In genomic region chr4:43398829-43399331, GRCm38 (mm10) we compare ENCODE assay signal across 8 mouse cellular contexts. TPM values are rescaled to one million over a fixed set of nuclear protein-coding genes. Genes with fewer than 3 reads are reported as not detected.
A peak's percentile ranks its signal among the peaks of the same experiment; 100 is the strongest.
DNase-seq lines count a peak whose midpoint lies in the region; ATAC-seq and TF ChIP-seq lines count a peak whose summit lies in the region.

No protein-coding gene starts in this region.

- H3K4me2 ChIP-seq in liver, postnatal 0 days (ENCODE audit: low read depth, low read length), result 0 out of 2 replicates have a peak overlapping the region, but pooled peaks have one; percentile 9
- H3K4me2 ChIP-seq in embryonic facial prominence, embryonic 11.5 days (ENCODE audit: low read depth, low read length), result no peak overlapping the region
- peak overlapping the region; percentile 60 for H3K4me2 ChIP-seq in heart, embryonic 12.5 days
- peak overlapping the region; percentile 19; the same call in 1 of the 2 replicates for H3K4me2 ChIP-seq in midbrain, embryonic 16.5 days (ENCODE audit: low read length)

- no peak overlapping the region for H3K4me3 ChIP-seq in liver, postnatal 0 days (ENCODE audit: low read depth, low read length)
- H3K4me3 ChIP-seq in embryonic facial prominence, embryonic 11.5 days (ENCODE audit: low read depth, low read length), result no peak overlapping the region
- peak overlapping the region; percentile 11; the same call in 1 of the 2 replicates for H3K4me3 ChIP-seq in heart, embryonic 12.5 days
- no peak overlapping the region for H3K4me3 ChIP-seq in midbrain, embryonic 16.5 days (ENCODE audit: low read depth, low read length)

- peak; percentile 34 for DNase-seq in liver, postnatal 0 days
- DNase-seq in liver, result no peak
- DNase-seq in embryonic facial prominence, embryonic 11.5 days (ENCODE audit: low spot score), result peak; percentile 17
- peak; percentile 65 for DNase-seq in kidney, postnatal 14 days
- no peak for DNase-seq in spleen, adult 18-20 months

- peaks cover 27% of the 10 kb centered on the region for H3K4me1 ChIP-seq in liver, postnatal 0 days (ENCODE audit: insufficient read depth)
- peaks cover 11% of the 10 kb centered on the region; the same call in 1 of the 2 replicates for H3K4me1 ChIP-seq in embryonic facial prominence, embryonic 11.5 days (ENCODE audit: control insufficient read depth, insufficient read depth, low read length)
- H3K4me1 ChIP-seq in heart, embryonic 12.5 days (replicated peaks), result peaks cover 65% of the 10 kb centered on the region
- H3K4me1 ChIP-seq in midbrain, embryonic 16.5 days (ENCODE audit: control insufficient read depth, insufficient read depth, low read length), result peaks cover 16% of the 10 kb centered on the region

- 53% methylated on average over 17 of the region's 17 CpGs for WGBS in liver, postnatal 0 days (ENCODE audit: insufficient replicate concordance)
- 45% methylated on average over 17 of the region's 17 CpGs for WGBS in embryonic facial prominence, embryonic 11.5 days
- 16% methylated on average over 17 of the region's 17 CpGs for WGBS in heart, embryonic 12.5 days
- WGBS in midbrain, embryonic 16.5 days, result 53% methylated on average over 17 of the region's 17 CpGs

- no peak for ATAC-seq in liver, postnatal 0 days
- ATAC-seq in embryonic facial prominence, embryonic 11.5 days (replicated peaks; ENCODE audit: insufficient number of reproducible peaks, low FRiP score, low TSS enrichment, low read depth), result no peak; the same call in 1 of the 2 replicates
- ATAC-seq in heart, embryonic 12.5 days (ENCODE audit: insufficient number of reproducible peaks, low FRiP score), result no peak
- no peak for ATAC-seq in midbrain, embryonic 16.5 days
- ATAC-seq in megakaryocyte-erythroid progenitor cell, adult 5-6 weeks (replicated peaks; ENCODE audit: low FRiP score, low TSS enrichment, poor library complexity, severe bottlenecking), result no peak

- H3K9me3 ChIP-seq in liver, postnatal 0 days (ENCODE audit: low read length), result no peaks in the 10 kb centered on the region
- no peaks in the 10 kb centered on the region for H3K9me3 ChIP-seq in embryonic facial prominence, embryonic 11.5 days (replicated peaks; ENCODE audit: control insufficient read depth, low read length)
- no peaks in the 10 kb centered on the region for H3K9me3 ChIP-seq in heart, embryonic 12.5 days (replicated peaks)
- no peaks in the 10 kb centered on the region for H3K9me3 ChIP-seq in midbrain, embryonic 16.5 days (replicated peaks; ENCODE audit: control insufficient read depth, low read length, poor library complexity, severe bottlenecking)

- peak overlapping the region; percentile 39 for H3K27ac ChIP-seq in liver, postnatal 0 days (ENCODE audit: low read depth)
- 0 out of 2 replicates have a peak overlapping the region, but pooled peaks have one; percentile 35 for H3K27ac ChIP-seq in embryonic facial prominence, embryonic 11.5 days (replicated peaks; ENCODE audit: low read depth, low read length)
- peak overlapping the region; percentile 95 for H3K27ac ChIP-seq in heart, embryonic 12.5 days (ENCODE audit: poor library complexity, severe bottlenecking)
- H3K27ac ChIP-seq in midbrain, embryonic 16.5 days (ENCODE audit: low read length), result peak overlapping the region; percentile 34; the same call in 1 of the 2 replicates

- no peak overlapping the region for H3K9ac ChIP-seq in liver, postnatal 0 days (replicated peaks)
- no peak overlapping the region; the same call in 1 of the 2 replicates for H3K9ac ChIP-seq in embryonic facial prominence, embryonic 11.5 days (replicated peaks; ENCODE audit: low read length)
- peak overlapping the region; percentile 53 for H3K9ac ChIP-seq in heart, embryonic 12.5 days
- no peak overlapping the region; the same call in 1 of the 2 replicates for H3K9ac ChIP-seq in midbrain, embryonic 16.5 days (ENCODE audit: low read depth, low read length)

- TF ChIP-seq CTCF in liver, postnatal 0 days (IDR thresholded peaks at IDR 0.05; ENCODE audit: low read depth), result no peak

- no peak for TF ChIP-seq EP300 in liver, postnatal 0 days (IDR thresholded peaks at IDR 0.05; ENCODE audit: low read depth)

- H3K27me3 ChIP-seq in liver, postnatal 0 days (ENCODE audit: insufficient read depth, low read length), result no peaks in the 10 kb centered on the region
- H3K27me3 ChIP-seq in embryonic facial prominence, embryonic 11.5 days (ENCODE audit: control insufficient read depth, insufficient read depth, low read length), result no peaks in the 10 kb centered on the region
- H3K27me3 ChIP-seq in heart, embryonic 12.5 days (replicated peaks), result no peaks in the 10 kb centered on the region
- H3K27me3 ChIP-seq in midbrain, embryonic 16.5 days (ENCODE audit: control insufficient read depth, insufficient read depth, low read depth, low read length), result no peaks in the 10 kb centered on the region

- no peaks in the 10 kb centered on the region for H3K36me3 ChIP-seq in liver, postnatal 0 days (replicated peaks; ENCODE audit: insufficient read depth, low read length)
- no peaks in the 10 kb centered on the region for H3K36me3 ChIP-seq in embryonic facial prominence, embryonic 11.5 days (replicated peaks; ENCODE audit: control insufficient read depth, insufficient read depth, low read depth, low read length)
- no peaks in the 10 kb centered on the region for H3K36me3 ChIP-seq in heart, embryonic 12.5 days
- peaks cover 2% of the 10 kb centered on the region; the same call in 1 of the 2 replicates for H3K36me3 ChIP-seq in midbrain, embryonic 16.5 days (ENCODE audit: control insufficient read depth, insufficient read depth, low read length)

RNA-seq across cellular contexts. Expression of gene Rusc2, which starts 17.1 kb away (rescaled TPM):
- polyA plus RNA-seq in liver, postnatal 0 days (2015; fragmentation: Nextera tagmentation; extraction: Ambion mirVana), result 1.9 and 2.1 TPM in 2 replicates
- polyA plus RNA-seq in embryonic facial prominence, embryonic 11.5 days (2014; fragmentation: Nextera tagmentation; extraction: Ambion mirVana), result 7.4 TPM in 2 replicates
- 14.1 and 15.7 TPM in 2 replicates for polyA plus RNA-seq in heart, embryonic 12.5 days (2016; fragmentation: Nextera tagmentation; extraction: Ambion mirVana)
- 85.4 and 89.0 TPM in 2 replicates for polyA plus RNA-seq in midbrain, embryonic 16.5 days (2015; fragmentation: Nextera tagmentation; extraction: Ambion mirVana)
- 1.8 and 7.6 TPM in 2 replicates for total RNA-seq in megakaryocyte-erythroid progenitor cell, adult 5-6 weeks (2014; fragmentation: Nextera tagmentation)
- total RNA-seq in megakaryocyte-erythroid progenitor cell, adult 5-6 weeks (2017), result 0.19 and 1.5 TPM in 2 replicates

RNA-seq across cellular contexts. Expression of gene Fam166b, which starts 30.1 kb away (rescaled TPM):
- polyA plus RNA-seq in liver, postnatal 0 days (2015; fragmentation: Nextera tagmentation; extraction: Ambion mirVana), result 0.14 TPM in 1 of 2 replicates, not detected in the other
- 0.17 TPM in 1 of 2 replicates, not detected in the other for polyA plus RNA-seq in embryonic facial prominence, embryonic 11.5 days (2014; fragmentation: Nextera tagmentation; extraction: Ambion mirVana)
- polyA plus RNA-seq in heart, embryonic 12.5 days (2016; fragmentation: Nextera tagmentation; extraction: Ambion mirVana), result 0.14 TPM in 1 of 2 replicates, not detected in the other
- polyA plus RNA-seq in midbrain, embryonic 16.5 days (2015; fragmentation: Nextera tagmentation; extraction: Ambion mirVana), result 1.6 and 2.3 TPM in 2 replicates
- total RNA-seq in megakaryocyte-erythroid progenitor cell, adult 5-6 weeks (2014; fragmentation: Nextera tagmentation), result not detected in 2 replicates
- not detected in 2 replicates for total RNA-seq in megakaryocyte-erythroid progenitor cell, adult 5-6 weeks (2017)

RNA-seq across cellular contexts. Expression of gene Tesk1, which starts 42.9 kb away (rescaled TPM):
- polyA plus RNA-seq in liver, postnatal 0 days (2015; fragmentation: Nextera tagmentation; extraction: Ambion mirVana), result 1.2 TPM in 2 replicates
- polyA plus RNA-seq in embryonic facial prominence, embryonic 11.5 days (2014; fragmentation: Nextera tagmentation; extraction: Ambion mirVana), result 8.2 TPM in 2 replicates
- polyA plus RNA-seq in heart, embryonic 12.5 days (2016; fragmentation: Nextera tagmentation; extraction: Ambion mirVana), result 10.3 and 11.6 TPM in 2 replicates
- 10.7 and 11.2 TPM in 2 replicates for polyA plus RNA-seq in midbrain, embryonic 16.5 days (2015; fragmentation: Nextera tagmentation; extraction: Ambion mirVana)
- 11.7 and 15.6 TPM in 2 replicates for total RNA-seq in megakaryocyte-erythroid progenitor cell, adult 5-6 weeks (2014; fragmentation: Nextera tagmentation)
- total RNA-seq in megakaryocyte-erythroid progenitor cell, adult 5-6 weeks (2017), result 4.3 and 4.8 TPM in 2 replicates

RNA-seq across cellular contexts. Expression of gene Cd72, which starts 55.5 kb away (rescaled TPM):
- 9.9 and 10.4 TPM in 2 replicates for polyA plus RNA-seq in liver, postnatal 0 days (2015; fragmentation: Nextera tagmentation; extraction: Ambion mirVana)
- 2.4 and 2.7 TPM in 2 replicates for polyA plus RNA-seq in embryonic facial prominence, embryonic 11.5 days (2014; fragmentation: Nextera tagmentation; extraction: Ambion mirVana)
- polyA plus RNA-seq in heart, embryonic 12.5 days (2016; fragmentation: Nextera tagmentation; extraction: Ambion mirVana), result 0.82 and 2.0 TPM in 2 replicates
- polyA plus RNA-seq in midbrain, embryonic 16.5 days (2015; fragmentation: Nextera tagmentation; extraction: Ambion mirVana), result 5.0 and 5.8 TPM in 2 replicates
- total RNA-seq in megakaryocyte-erythroid progenitor cell, adult 5-6 weeks (2014; fragmentation: Nextera tagmentation), result 1.5 and 9.6 TPM in 2 replicates
- total RNA-seq in megakaryocyte-erythroid progenitor cell, adult 5-6 weeks (2017), result 2.9 and 11.9 TPM in 2 replicates

Comparison
In these comparisons a context has a peak if more than half of its experiments do, and no peak if none do; other contexts are left out.
1. DNase-seq: peak in liver, postnatal 0 days (single experiment), embryonic facial prominence, embryonic 11.5 days (single experiment) and kidney, postnatal 14 days (single experiment); none in liver (single experiment) and spleen, adult 18-20 months (0 of 2).
2. H3K27ac ChIP-seq: peak in every context shown above with its lines; median percentile 95 in heart, embryonic 12.5 days; 39 in liver, postnatal 0 days; 35 in embryonic facial prominence, embryonic 11.5 days; 34 in midbrain, embryonic 16.5 days.